ENCODE assay signal across 8 mouse cellular contexts in the genomic region with DNA sequence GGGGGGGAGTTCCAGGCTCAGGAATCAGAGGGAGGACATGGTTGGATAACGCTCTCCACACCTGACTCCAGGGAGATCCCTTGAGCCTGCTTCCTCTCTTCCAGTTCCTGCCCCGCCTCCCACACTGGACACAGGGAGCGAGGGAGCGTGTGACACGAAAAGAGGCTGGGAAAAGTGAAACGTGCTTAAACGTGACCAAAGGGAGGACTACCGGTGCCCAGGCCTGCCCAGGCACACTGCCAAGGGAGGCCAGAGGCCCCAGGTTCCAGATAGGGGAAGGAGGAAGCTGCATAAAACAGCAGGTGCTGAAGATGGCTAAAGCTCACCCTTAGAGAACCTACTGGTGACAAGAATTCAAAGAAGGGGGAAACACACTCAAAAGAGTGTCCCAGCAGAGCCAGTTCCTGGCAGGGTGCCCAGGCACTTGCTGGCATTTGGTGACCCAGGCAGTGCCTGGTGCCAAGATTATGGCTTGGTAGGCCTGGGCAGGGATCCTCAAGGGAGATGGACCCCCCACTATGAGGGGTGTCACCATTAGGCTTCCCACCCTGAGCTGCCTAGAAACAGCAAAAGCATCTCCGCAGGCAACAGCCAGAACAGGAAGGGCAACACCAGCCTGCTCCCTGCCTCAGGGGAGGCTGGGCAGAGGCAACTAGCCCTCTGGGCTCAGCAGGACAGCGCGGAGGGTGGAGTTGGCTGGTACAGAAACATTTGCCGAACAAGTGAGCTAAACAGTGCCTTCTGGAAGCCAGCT. TPM values are rescaled to one million over a fixed set of nuclear protein-coding genes. Genes with fewer than 3 reads are reported as not detected.
DNase-seq lines count a peak whose midpoint lies in the region; ATAC-seq and TF ChIP-seq lines count a peak whose summit lies in the region.

No protein-coding gene starts in this region.

- H3K27ac ChIP-seq in hindbrain, embryonic 13.5 days = peak overlapping the region; percentile 67; the same call in 1 of the 2 replicates
- H3K27ac ChIP-seq in hindbrain, embryonic 11.5 days (ENCODE audit: low read depth, low read length) = no peak overlapping the region
- peak overlapping the region; percentile 69 for H3K27ac ChIP-seq in heart, embryonic 10.5 days
- H3K27ac ChIP-seq in lung, embryonic 15.5 days = peak overlapping the region; percentile 81
- H3K27ac ChIP-seq in testis, adult 2 months (ENCODE audit: control insufficient read depth, insufficient read depth, low read depth, low read length) = peak overlapping the region; percentile 39

- peak overlapping the region; percentile 86 for H3K4me2 ChIP-seq in hindbrain, embryonic 13.5 days
- H3K4me2 ChIP-seq in hindbrain, embryonic 11.5 days (replicated peaks; ENCODE audit: low read depth, low read length) = no peak overlapping the region
- peak overlapping the region; percentile 87; the same call in 1 of the 2 replicates for H3K4me2 ChIP-seq in lung, embryonic 15.5 days

- H3K36me3 ChIP-seq in hindbrain, embryonic 13.5 days = no peaks in the 10 kb centered on the region
- no peaks in the 10 kb centered on the region for H3K36me3 ChIP-seq in hindbrain, embryonic 11.5 days (ENCODE audit: control insufficient read depth, insufficient read depth, low read length)
- no peaks in the 10 kb centered on the region for H3K36me3 ChIP-seq in heart, embryonic 10.5 days
- no peaks in the 10 kb centered on the region for H3K36me3 ChIP-seq in lung, embryonic 15.5 days
- H3K36me3 ChIP-seq in testis, adult 2 months (ENCODE audit: control insufficient read depth, insufficient read depth, low read length) = no peaks in the 10 kb centered on the region

- peaks cover 53% of the 10 kb centered on the region for H3K27me3 ChIP-seq in hindbrain, embryonic 13.5 days
- peaks cover 32% of the 10 kb centered on the region for H3K27me3 ChIP-seq in hindbrain, embryonic 11.5 days (ENCODE audit: control insufficient read depth, insufficient read depth, low read length)
- H3K27me3 ChIP-seq in heart, embryonic 10.5 days (ENCODE audit: insufficient read depth, poor library complexity, severe bottlenecking) = peaks cover 56% of the 10 kb centered on the region
- peaks cover 45% of the 10 kb centered on the region for H3K27me3 ChIP-seq in lung, embryonic 15.5 days
- no peaks in the 10 kb centered on the region for H3K27me3 ChIP-seq in testis, adult 2 months (ENCODE audit: control insufficient read depth, insufficient read depth, low read length)

- DNase-seq in hindbrain, embryonic 11.5 days (ENCODE audit: low spot score) = no peak
- DNase-seq in heart, embryonic 10.5 days (ENCODE audit: low spot score) = no peak
- peak; percentile 67 for DNase-seq in kidney, postnatal 10 days
- no peak for DNase-seq in embryo, embryonic 10.5 days (ENCODE audit: low spot score)

- WGBS in hindbrain, embryonic 13.5 days = 46% methylated on average over 12 of the region's 12 CpGs
- 58% methylated on average over 12 of the region's 12 CpGs for WGBS in hindbrain, embryonic 11.5 days
- 46% methylated on average over 12 of the region's 12 CpGs for WGBS in heart, embryonic 10.5 days
- 39% methylated on average over 12 of the region's 12 CpGs for WGBS in lung, embryonic 15.5 days

- no peaks in the 10 kb centered on the region for H3K9me3 ChIP-seq in hindbrain, embryonic 13.5 days
- no peaks in the 10 kb centered on the region for H3K9me3 ChIP-seq in hindbrain, embryonic 11.5 days (ENCODE audit: control insufficient read depth, low read length)
- H3K9me3 ChIP-seq in heart, embryonic 10.5 days = no peaks in the 10 kb centered on the region
- H3K9me3 ChIP-seq in lung, embryonic 15.5 days = no peaks in the 10 kb centered on the region

- no peak; the same call in 1 of the 2 replicates for TF ChIP-seq POLR2A in testis, adult 2 months (IDR thresholded peaks at IDR 0.05; ENCODE audit: control insufficient read depth, low read depth, low read length)

- no peak for TF ChIP-seq CTCF in testis, adult 2 months (IDR thresholded peaks at IDR 0.05; ENCODE audit: control insufficient read depth, insufficient read depth, insufficient replicate concordance, low read depth, low read length)

- H3K4me3 ChIP-seq in hindbrain, embryonic 13.5 days = peak overlapping the region; percentile 52; the same call in 1 of the 2 replicates
- H3K4me3 ChIP-seq in hindbrain, embryonic 11.5 days (ENCODE audit: low read depth, low read length) = no peak overlapping the region
- H3K4me3 ChIP-seq in heart, embryonic 10.5 days = peak overlapping the region; percentile 69
- no peak overlapping the region for H3K4me3 ChIP-seq in lung, embryonic 15.5 days
- H3K4me3 ChIP-seq in testis, adult 2 months (ENCODE audit: control insufficient read depth, low read depth, low read length) = peak overlapping the region; percentile 25

- peak; percentile 29; the same call in 1 of the 2 replicates for ATAC-seq in hindbrain, embryonic 13.5 days (ENCODE audit: low FRiP score)
- ATAC-seq in hindbrain, embryonic 11.5 days (ENCODE audit: low FRiP score) = no peak
- peak; percentile 7; the same call in 1 of the 2 replicates for ATAC-seq in cerebellum, adult (ENCODE audit: insufficient number of reproducible peaks, low FRiP score, low TSS enrichment)
- peak; percentile 58; the same call in 1 of the 2 replicates for ATAC-seq in lung, embryonic 15.5 days (ENCODE audit: borderline replicate concordance, extremely low read depth, low FRiP score, low TSS enrichment)

- H3K9ac ChIP-seq in hindbrain, embryonic 13.5 days = peak overlapping the region; percentile 74
- H3K9ac ChIP-seq in hindbrain, embryonic 11.5 days (ENCODE audit: low read depth, low read length) = no peak overlapping the region
- no peak overlapping the region for H3K9ac ChIP-seq in lung, embryonic 15.5 days

- peaks cover 46% of the 10 kb centered on the region for H3K4me1 ChIP-seq in hindbrain, embryonic 13.5 days (replicated peaks)
- peaks cover 4% of the 10 kb centered on the region; the same call in 1 of the 2 replicates for H3K4me1 ChIP-seq in hindbrain, embryonic 11.5 days (replicated peaks; ENCODE audit: control insufficient read depth, insufficient read depth, low read length)
- H3K4me1 ChIP-seq in heart, embryonic 10.5 days = peaks cover 52% of the 10 kb centered on the region
- peaks cover 35% of the 10 kb centered on the region for H3K4me1 ChIP-seq in lung, embryonic 15.5 days
- H3K4me1 ChIP-seq in testis, adult 2 months (ENCODE audit: control insufficient read depth, insufficient read depth, low read length) = peaks cover 9% of the 10 kb centered on the region

RNA-seq across cellular contexts. Expression of a gene that starts 2.3 kb away (rescaled TPM):
- 10.2 and 10.6 TPM in 2 replicates for polyA plus RNA-seq in hindbrain, embryonic 13.5 days (2015; fragmentation: Nextera tagmentation; extraction: Ambion mirVana)
- polyA plus RNA-seq in hindbrain, embryonic 11.5 days (2014; fragmentation: Nextera tagmentation; extraction: Ambion mirVana) = 0.24 and 0.25 TPM in 2 replicates
- polyA plus RNA-seq in heart, embryonic 10.5 days (2016; fragmentation: Nextera tagmentation; extraction: Ambion mirVana) = 8.0 and 8.1 TPM in 2 replicates
- polyA plus RNA-seq in lung, embryonic 15.5 days (2015; fragmentation: Nextera tagmentation; extraction: Ambion mirVana) = 2.5 and 4.0 TPM in 2 replicates
- 19.4 and 28.0 TPM in 2 replicates for polyA plus RNA-seq in testis, adult 2 months (2012; rRNA removed)

RNA-seq across cellular contexts. Expression of a gene that starts 39.7 kb away (rescaled TPM):
- polyA plus RNA-seq in hindbrain, embryonic 13.5 days (2015; fragmentation: Nextera tagmentation; extraction: Ambion mirVana) = 0.83 and 1.9 TPM in 2 replicates
- 1.4 and 3.7 TPM in 2 replicates for polyA plus RNA-seq in hindbrain, embryonic 11.5 days (2014; fragmentation: Nextera tagmentation; extraction: Ambion mirVana)
- polyA plus RNA-seq in heart, embryonic 10.5 days (2016; fragmentation: Nextera tagmentation; extraction: Ambion mirVana) = 0.33 and 0.43 TPM in 2 replicates
- 0.16 and 0.50 TPM in 2 replicates for polyA plus RNA-seq in lung, embryonic 15.5 days (2015; fragmentation: Nextera tagmentation; extraction: Ambion mirVana)
- polyA plus RNA-seq in testis, adult 2 months (2012; rRNA removed) = 0.16 and 0.20 TPM in 2 replicates

RNA-seq across cellular contexts. Expression of a gene that starts 51.0 kb away (rescaled TPM):
- 2.8 and 3.2 TPM in 2 replicates for polyA plus RNA-seq in hindbrain, embryonic 13.5 days (2015; fragmentation: Nextera tagmentation; extraction: Ambion mirVana)
- 1.1 and 2.0 TPM in 2 replicates for polyA plus RNA-seq in hindbrain, embryonic 11.5 days (2014; fragmentation: Nextera tagmentation; extraction: Ambion mirVana)
- 0.87 and 1.1 TPM in 2 replicates for polyA plus RNA-seq in heart, embryonic 10.5 days (2016; fragmentation: Nextera tagmentation; extraction: Ambion mirVana)
- 0.60 and 1.1 TPM in 2 replicates for polyA plus RNA-seq in lung, embryonic 15.5 days (2015; fragmentation: Nextera tagmentation; extraction: Ambion mirVana)
- polyA plus RNA-seq in testis, adult 2 months (2012; rRNA removed) = 0.05 TPM in 1 of 2 replicates, not detected in the other

RNA-seq across cellular contexts. Expression of a gene that starts 56.8 kb away (rescaled TPM):
- 3.6 and 3.8 TPM in 2 replicates for polyA plus RNA-seq in hindbrain, embryonic 13.5 days (2015; fragmentation: Nextera tagmentation; extraction: Ambion mirVana)
- 5.5 and 12.2 TPM in 2 replicates for polyA plus RNA-seq in hindbrain, embryonic 11.5 days (2014; fragmentation: Nextera tagmentation; extraction: Ambion mirVana)
- polyA plus RNA-seq in heart, embryonic 10.5 days (2016; fragmentation: Nextera tagmentation; extraction: Ambion mirVana) = 0.86 and 2.3 TPM in 2 replicates
- 0.41 and 2.1 TPM in 2 replicates for polyA plus RNA-seq in lung, embryonic 15.5 days (2015; fragmentation: Nextera tagmentation; extraction: Ambion mirVana)
- 0.11 TPM in 1 of 2 replicates, not detected in the other for polyA plus RNA-seq in testis, adult 2 months (2012; rRNA removed)

Comparison
In these comparisons a context has a peak if more than half of its experiments do, and no peak if none do; other contexts are left out.
1. H3K4me3 ChIP-seq: peak in hindbrain, embryonic 13.5 days (single experiment), heart, embryonic 10.5 days (single experiment) and testis, adult 2 months (single experiment); none in hindbrain, embryonic 11.5 days (single experiment) and lung, embryonic 15.5 days (single experiment).